Mouse (Mus musculus): ENCODE measurements at regions not wholly inside any gene's neighbourhood (a gene's known extent, or its start where the extent isn't known, plus 50 kb on each side); places are given as distances from the start of the nearest gene placed in this dataset.

DNA sequence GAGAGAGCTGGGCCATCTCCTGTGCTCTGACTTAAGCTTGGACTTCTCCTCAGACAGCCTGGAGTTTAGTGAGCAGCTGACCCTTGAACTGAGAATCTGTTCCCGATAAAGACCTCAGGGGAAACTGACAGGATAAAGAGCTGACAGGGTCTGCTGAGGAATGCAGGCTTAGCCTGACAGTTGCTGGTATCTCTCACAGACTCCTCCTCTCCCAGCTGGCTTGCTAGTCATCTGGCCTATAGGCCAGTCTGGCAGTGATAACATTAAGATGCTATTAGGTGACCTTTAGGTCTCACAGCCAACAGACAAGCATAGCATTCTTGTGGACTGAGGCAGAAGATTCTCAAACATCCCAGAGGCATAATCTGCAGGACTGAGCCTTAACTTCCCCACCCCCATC lies 111.4 kb downstream of the Adamts15 start:
- TF ChIP-seq CTCF (IDR thresholded peaks at IDR 0.05) (no peak), EP300 (IDR thresholded peaks at IDR 0.05) (no peak)
